Mouse (Mus musculus): ENCODE measurements at regions not wholly inside any gene's neighbourhood (a gene's known extent, or its start where the extent isn't known, plus 50 kb on each side); places are given as distances from the start of the nearest gene placed in this dataset.

- TF ChIP-seq CTCF (IDR thresholded peaks at IDR 0.05), result no peak
- no peak for TF ChIP-seq EP300 (IDR thresholded peaks at IDR 0.05; ENCODE audit: insufficient read depth, low read depth, low read length)
Measured at GRCm38 (mm10) chr2:92675247-92675646, 75.7 kb downstream of the Chst1 start.
